Comparison of ENCODE assay signal across 25 mouse cellular contexts in genomic region chr19:4291161-4291560, GRCm38 (mm10). TPM values are rescaled to one million over a fixed set of nuclear protein-coding genes. Genes with fewer than 3 reads are reported as not detected.
DNase-seq lines count a peak whose midpoint lies in the region; ATAC-seq and TF ChIP-seq lines count a peak whose summit lies in the region.
"Had no signal": no experiment of that assay in that cellular context is flagged by ENCODE, and none has a peak within 500 bp of the region (broad histone marks: within the 10 kb centered on the region; RNA-seq: fewer than 3 reads in every experiment).

No protein-coding gene starts in this region.

- WGBS in embryonic facial prominence, embryonic 14.5 days, result 87% methylated on average over 11 of the region's 11 CpGs
- 90% methylated on average over 11 of the region's 11 CpGs for WGBS in embryonic facial prominence, embryonic 10.5 days
- WGBS in hindbrain, embryonic 12.5 days, result 90% methylated on average over 11 of the region's 11 CpGs
- WGBS in hindbrain, embryonic 11.5 days, result 94% methylated on average over 11 of the region's 11 CpGs

- H3K27me3 ChIP-seq in embryonic facial prominence, embryonic 14.5 days (replicated peaks; ENCODE audit: control insufficient read depth, insufficient read depth, low read length), result no peaks in the 10 kb centered on the region
- no peaks in the 10 kb centered on the region for H3K27me3 ChIP-seq in embryonic facial prominence, embryonic 10.5 days (replicated peaks; ENCODE audit: low read depth, poor library complexity, severe bottlenecking)
- H3K27me3 ChIP-seq in hindbrain, embryonic 12.5 days, result no peaks in the 10 kb centered on the region
- H3K27me3 ChIP-seq in hindbrain, embryonic 11.5 days (ENCODE audit: control insufficient read depth, insufficient read depth, low read length), result no peaks in the 10 kb centered on the region
- H3K27me3 ChIP-seq: CH12.LX; embryonic facial prominence, embryonic 13.5 days; forebrain, embryonic 12.5 days; forebrain, embryonic 15.5 days; Patski had no signal

- ATAC-seq in embryonic facial prominence, embryonic 14.5 days (ENCODE audit: low read depth), result no peak
- no peak for ATAC-seq in hindbrain, embryonic 12.5 days (ENCODE audit: low FRiP score)
- no peak for ATAC-seq in hindbrain, embryonic 11.5 days (ENCODE audit: low FRiP score)
- ATAC-seq: activated CD4-positive, CD25-positive, alpha-beta regulatory T cell, adult 4 months; CD4-positive, CD25-positive, alpha-beta regulatory T cell, adult 4 months; forebrain, embryonic 15.5 days; forebrain, postnatal 0 days; Patski had no signal

- no peak overlapping the region for H3K4me2 ChIP-seq in embryonic facial prominence, embryonic 14.5 days (ENCODE audit: low read depth, low read length)
- H3K4me2 ChIP-seq in hindbrain, embryonic 12.5 days (replicated peaks), result no peak overlapping the region
- no peak overlapping the region for H3K4me2 ChIP-seq in hindbrain, embryonic 11.5 days (replicated peaks; ENCODE audit: low read depth, low read length)
- H3K4me2 ChIP-seq: embryonic facial prominence, embryonic 13.5 days; forebrain, embryonic 12.5 days; forebrain, embryonic 15.5 days had no signal

- no peaks in the 10 kb centered on the region for H3K9me3 ChIP-seq in embryonic facial prominence, embryonic 14.5 days (ENCODE audit: control insufficient read depth, low read length)
- H3K9me3 ChIP-seq in embryonic facial prominence, embryonic 10.5 days, result no peaks in the 10 kb centered on the region
- no peaks in the 10 kb centered on the region for H3K9me3 ChIP-seq in hindbrain, embryonic 12.5 days (replicated peaks)
- H3K9me3 ChIP-seq in hindbrain, embryonic 11.5 days (ENCODE audit: control insufficient read depth, low read length), result no peaks in the 10 kb centered on the region
- H3K9me3 ChIP-seq: embryonic facial prominence, embryonic 13.5 days; forebrain, embryonic 12.5 days; forebrain, embryonic 15.5 days; G1E had no signal

- intact Hi-C loops in gastrocnemius, adult 2 months (cut with DNase I), result no loop called here

- peak overlapping the region; percentile 16; the same call in 1 of the 2 replicates for H3K9ac ChIP-seq in embryonic facial prominence, embryonic 14.5 days (ENCODE audit: low read depth, low read length)
- H3K9ac ChIP-seq in hindbrain, embryonic 12.5 days, result peak overlapping the region; percentile 41; the same call in 1 of the 2 replicates
- H3K9ac ChIP-seq in hindbrain, embryonic 11.5 days (ENCODE audit: low read depth, low read length), result no peak overlapping the region
- H3K9ac ChIP-seq: embryonic facial prominence, embryonic 13.5 days; forebrain, embryonic 12.5 days; forebrain, embryonic 15.5 days; forebrain, postnatal 0 days had no signal

- no peaks in the 10 kb centered on the region for H3K4me1 ChIP-seq in embryonic facial prominence, embryonic 14.5 days (ENCODE audit: control insufficient read depth, insufficient read depth, low read length)
- H3K4me1 ChIP-seq in embryonic facial prominence, embryonic 10.5 days, result peaks cover 7% of the 10 kb centered on the region
- peaks cover 3% of the 10 kb centered on the region; the same call in 1 of the 2 replicates for H3K4me1 ChIP-seq in hindbrain, embryonic 12.5 days
- H3K4me1 ChIP-seq in hindbrain, embryonic 11.5 days (replicated peaks; ENCODE audit: control insufficient read depth, insufficient read depth, low read length), result no peaks in the 10 kb centered on the region
- H3K4me1 ChIP-seq: forebrain, embryonic 12.5 days; forebrain, embryonic 15.5 days had no signal

- no peak overlapping the region for H3K27ac ChIP-seq in embryonic facial prominence, embryonic 14.5 days (replicated peaks; ENCODE audit: low read depth, low read length)
- H3K27ac ChIP-seq in embryonic facial prominence, embryonic 10.5 days (replicated peaks), result no peak overlapping the region
- no peak overlapping the region for H3K27ac ChIP-seq in gastrocnemius, adult 2 months
- H3K27ac ChIP-seq in hindbrain, embryonic 12.5 days, result no peak overlapping the region
- H3K27ac ChIP-seq in hindbrain, embryonic 11.5 days (ENCODE audit: low read depth, low read length), result no peak overlapping the region; the same call in 1 of the 2 replicates
- H3K27ac ChIP-seq: embryonic facial prominence, embryonic 13.5 days; forebrain, embryonic 12.5 days; forebrain, embryonic 15.5 days had no signal

- DNase-seq in embryonic facial prominence, embryonic 14.5 days (ENCODE audit: low spot score), result no peak
- DNase-seq in embryonic facial prominence, embryonic 10.5 days (ENCODE audit: low spot score), result no peak
- peak; percentile 13 for DNase-seq in gastrocnemius, adult 2 months
- no peak for DNase-seq in gastrocnemius, postnatal 25 days
- DNase-seq in hindbrain, embryonic 11.5 days (ENCODE audit: low spot score), result no peak
- peak; percentile 3 for DNase-seq in right cerebral cortex, postnatal 14 days
- no peak for DNase-seq in right cerebral cortex, adult 18-20 months
- DNase-seq: adrenal gland, adult 8-10 months; adrenal gland, postnatal 36 days; B cell, adult 2 months; cerebellum, adult 11-12 months; cerebellum, adult 2 months; cerebellum, adult 9-10 months; cerebellum, postnatal 10 days; cerebellum, postnatal 25 days; forebrain, postnatal 0 days had no signal

- no peak overlapping the region for H3K4me3 ChIP-seq in embryonic facial prominence, embryonic 14.5 days (ENCODE audit: low read depth, low read length)
- no peak overlapping the region for H3K4me3 ChIP-seq in embryonic facial prominence, embryonic 10.5 days
- H3K4me3 ChIP-seq in gastrocnemius, adult 2 months, result no peak overlapping the region
- H3K4me3 ChIP-seq in hindbrain, embryonic 12.5 days, result no peak overlapping the region
- H3K4me3 ChIP-seq in hindbrain, embryonic 11.5 days (ENCODE audit: low read depth, low read length), result no peak overlapping the region
- H3K4me3 ChIP-seq: embryonic facial prominence, embryonic 13.5 days; forebrain, embryonic 12.5 days; forebrain, embryonic 15.5 days had no signal

- no peak for TF ChIP-seq CTCF in gastrocnemius, adult 2 months (IDR thresholded peaks at IDR 0.05)

- H3K36me3 ChIP-seq in embryonic facial prominence, embryonic 14.5 days (ENCODE audit: control insufficient read depth, insufficient read depth, low read length), result peaks cover 76% of the 10 kb centered on the region
- peaks cover 100% of the 10 kb centered on the region for H3K36me3 ChIP-seq in embryonic facial prominence, embryonic 10.5 days (replicated peaks)
- peaks cover 70% of the 10 kb centered on the region for H3K36me3 ChIP-seq in hindbrain, embryonic 12.5 days
- H3K36me3 ChIP-seq in hindbrain, embryonic 11.5 days (ENCODE audit: control insufficient read depth, insufficient read depth, low read length), result peaks cover 22% of the 10 kb centered on the region

RNA-seq across cellular contexts. Expression of gene Ankrd13d, which starts 8.2 kb away (rescaled TPM):
- 7.6 and 9.0 TPM in 2 replicates for polyA plus RNA-seq in embryonic facial prominence, embryonic 14.5 days (2014; fragmentation: Nextera tagmentation; extraction: Ambion mirVana)
- polyA plus RNA-seq in embryonic facial prominence, embryonic 10.5 days (2016; fragmentation: Nextera tagmentation; extraction: Ambion mirVana), result 6.3 and 7.6 TPM in 2 replicates
- under 1 TPM; 0.45 to 0.64 TPM for total RNA-seq in gastrocnemius, adult 2 months (2021)
- total RNA-seq in gastrocnemius, postnatal 25 days (2021), result under 1 TPM; 0.33 to 0.64 TPM
- polyA plus RNA-seq in hindbrain, embryonic 12.5 days (2016; fragmentation: Nextera tagmentation; extraction: Ambion mirVana), result 17.5 and 22.1 TPM in 2 replicates
- polyA plus RNA-seq in hindbrain, embryonic 11.5 days (2014; fragmentation: Nextera tagmentation; extraction: Ambion mirVana), result 8.6 and 11.0 TPM in 2 replicates

RNA-seq across cellular contexts. Expression of gene Grk2, which starts 14.9 kb away (rescaled TPM):
- polyA plus RNA-seq in embryonic facial prominence, embryonic 14.5 days (2014; fragmentation: Nextera tagmentation; extraction: Ambion mirVana), result 17.0 and 18.9 TPM in 2 replicates
- 12.5 and 14.8 TPM in 2 replicates for polyA plus RNA-seq in embryonic facial prominence, embryonic 10.5 days (2016; fragmentation: Nextera tagmentation; extraction: Ambion mirVana)
- total RNA-seq in gastrocnemius, adult 2 months (2021), result 10 to 100 TPM; 56.6 to 61.2 TPM
- total RNA-seq in gastrocnemius, postnatal 25 days (2021), result 10 to 100 TPM; 39.2 to 47.9 TPM
- polyA plus RNA-seq in hindbrain, embryonic 12.5 days (2016; fragmentation: Nextera tagmentation; extraction: Ambion mirVana), result 21.8 and 22.0 TPM in 2 replicates
- polyA plus RNA-seq in hindbrain, embryonic 11.5 days (2014; fragmentation: Nextera tagmentation; extraction: Ambion mirVana), result 12.5 and 13.9 TPM in 2 replicates

RNA-seq across cellular contexts. Expression of gene Ssh3, which starts 22.2 kb away (rescaled TPM):
- polyA plus RNA-seq in embryonic facial prominence, embryonic 14.5 days (2014; fragmentation: Nextera tagmentation; extraction: Ambion mirVana), result 16.3 and 16.6 TPM in 2 replicates
- polyA plus RNA-seq in embryonic facial prominence, embryonic 10.5 days (2016; fragmentation: Nextera tagmentation; extraction: Ambion mirVana), result 4.2 and 4.5 TPM in 2 replicates
- 1 to 10 TPM; 3.3 to 3.9 TPM for total RNA-seq in gastrocnemius, adult 2 months (2021)
- total RNA-seq in gastrocnemius, postnatal 25 days (2021), result 1 to 10 TPM; 3.4 to 3.9 TPM
- polyA plus RNA-seq in hindbrain, embryonic 12.5 days (2016; fragmentation: Nextera tagmentation; extraction: Ambion mirVana), result 10.1 and 10.4 TPM in 2 replicates
- 2.8 and 3.9 TPM in 2 replicates for polyA plus RNA-seq in hindbrain, embryonic 11.5 days (2014; fragmentation: Nextera tagmentation; extraction: Ambion mirVana)

RNA-seq across cellular contexts. Expression of gene Pold4, which starts 59.5 kb away (rescaled TPM):
- 28.1 and 31.3 TPM in 2 replicates for polyA plus RNA-seq in embryonic facial prominence, embryonic 14.5 days (2014; fragmentation: Nextera tagmentation; extraction: Ambion mirVana)
- 13.7 and 15.1 TPM in 2 replicates for polyA plus RNA-seq in embryonic facial prominence, embryonic 10.5 days (2016; fragmentation: Nextera tagmentation; extraction: Ambion mirVana)
- total RNA-seq in gastrocnemius, adult 2 months (2021), result 10 to 100 TPM; 13.6 to 16.4 TPM
- 10 to 100 TPM; 13.0 to 21.1 TPM for total RNA-seq in gastrocnemius, postnatal 25 days (2021)
- polyA plus RNA-seq in hindbrain, embryonic 12.5 days (2016; fragmentation: Nextera tagmentation; extraction: Ambion mirVana), result 16.2 and 17.2 TPM in 2 replicates
- 11.0 and 17.9 TPM in 2 replicates for polyA plus RNA-seq in hindbrain, embryonic 11.5 days (2014; fragmentation: Nextera tagmentation; extraction: Ambion mirVana)

Comparison
In these comparisons a context has a peak if more than half of its experiments do, and no peak if none do; other contexts are left out.
1. DNase-seq: peak in gastrocnemius, adult 2 months (single experiment) and right cerebral cortex, postnatal 14 days (single experiment); none in embryonic facial prominence, embryonic 14.5 days (single experiment), embryonic facial prominence, embryonic 10.5 days (single experiment), gastrocnemius, postnatal 25 days (single experiment), hindbrain, embryonic 11.5 days (single experiment) and right cerebral cortex, adult 18-20 months (single experiment).